Mouse (Mus musculus): ENCODE data around the gene Capg.

DNA sequence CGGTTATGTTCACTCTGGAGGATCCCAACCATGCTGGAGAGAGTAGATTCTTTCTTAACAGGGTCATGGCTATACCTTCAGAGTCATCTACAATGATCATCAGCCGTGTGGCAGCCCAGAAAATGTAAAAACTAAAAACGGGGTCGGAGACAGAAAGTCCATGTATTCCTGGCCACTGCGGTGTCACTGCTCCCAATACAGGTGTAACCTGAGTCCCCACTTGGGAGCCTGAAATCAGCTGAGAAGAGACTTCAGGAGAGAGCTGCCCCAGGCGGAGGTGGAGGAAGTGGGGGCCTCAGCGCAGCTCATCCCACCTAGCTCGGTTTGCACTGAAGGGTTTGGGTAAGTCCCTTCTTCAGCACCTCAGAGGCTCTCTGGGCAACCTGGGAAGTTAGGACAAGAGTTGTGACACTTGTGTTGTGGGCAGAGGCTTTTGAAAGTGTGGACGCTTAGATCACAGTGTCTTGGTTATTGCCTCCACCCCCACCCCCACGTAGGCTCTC, 6.1 kb upstream of the Capg start:
- TF ChIP-seq CTCF (IDR thresholded peaks at IDR 0.05; ENCODE audit: borderline replicate concordance, insufficient read depth, low read depth, low read length) (no peak), POLR2A (IDR thresholded peaks at IDR 0.05; ENCODE audit: borderline replicate concordance, insufficient read depth, low read length) (no peak)
